Mouse (Mus musculus) layer of hippocampus, postnatal 14 days (tissue): ENCODE measurements around the gene 2200002D01Rik. TPM values are rescaled to one million over a fixed set of nuclear protein-coding genes. Genes with fewer than 3 reads are reported as not detected.

Experiments used
- DNase-seq, 2 experiments: peaks; one replicate each; pipeline ENCODE4 v3.0.0; 2021 to 2022; ENCODE audit warnings: low spot score in 2 of 2, mixed read lengths in 1 of 2
- long read RNA-seq, 2 experiments: library from polyadenylated mRNA; stranded (forward); transcript quantifications; one replicate each; pipeline ENCODE4 v2.0.0; 2021
- total RNA-seq, 2 experiments: library from RNA; stranded (reverse); gene quantifications; 2 replicates each; pipeline ENCODE4 v1.2.3; 2021

Gene 2200002D01Rik
- total RNA-seq, result not detected
- long read RNA-seq, experiment 1, result 0 reads
- long read RNA-seq, experiment 2, partial matches to known transcripts, result 0 of 1 reads
- long read RNA-seq, experiment 2, other reads (novel, unspliced or antisense), result 0 of 1 reads

- no peak for DNase-seq
Observed at GRCm38 (mm10) chr7:29248261-29248841, at the start of gene 2200002D01Rik. Gene 2200002D01Rik (minus strand): TSS chr7:29248466.

DNA sequence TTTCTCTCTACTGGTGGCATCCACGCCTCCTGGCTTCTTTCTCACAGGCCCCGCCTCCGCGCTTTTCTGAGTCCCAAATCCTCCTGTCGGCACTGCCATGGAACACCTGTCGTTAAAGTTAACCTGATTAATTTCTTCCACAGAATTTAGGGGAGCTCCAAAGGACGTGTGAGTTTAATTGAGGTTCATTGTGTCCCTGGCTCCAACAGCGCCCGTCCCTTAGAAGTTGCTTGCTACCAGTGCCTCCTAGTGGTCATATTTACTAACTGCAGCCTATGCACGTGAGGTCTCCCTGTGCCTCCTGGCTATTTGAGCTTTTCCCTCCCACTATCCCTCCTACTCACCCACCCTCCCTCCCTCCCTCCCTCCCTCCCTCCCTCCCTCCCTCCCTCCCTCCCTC lies 48.7 kb upstream of the 2200002D01Rik start:
- DNase-seq, result peak in 1 of 2 experiments; percentile 71

DNA sequence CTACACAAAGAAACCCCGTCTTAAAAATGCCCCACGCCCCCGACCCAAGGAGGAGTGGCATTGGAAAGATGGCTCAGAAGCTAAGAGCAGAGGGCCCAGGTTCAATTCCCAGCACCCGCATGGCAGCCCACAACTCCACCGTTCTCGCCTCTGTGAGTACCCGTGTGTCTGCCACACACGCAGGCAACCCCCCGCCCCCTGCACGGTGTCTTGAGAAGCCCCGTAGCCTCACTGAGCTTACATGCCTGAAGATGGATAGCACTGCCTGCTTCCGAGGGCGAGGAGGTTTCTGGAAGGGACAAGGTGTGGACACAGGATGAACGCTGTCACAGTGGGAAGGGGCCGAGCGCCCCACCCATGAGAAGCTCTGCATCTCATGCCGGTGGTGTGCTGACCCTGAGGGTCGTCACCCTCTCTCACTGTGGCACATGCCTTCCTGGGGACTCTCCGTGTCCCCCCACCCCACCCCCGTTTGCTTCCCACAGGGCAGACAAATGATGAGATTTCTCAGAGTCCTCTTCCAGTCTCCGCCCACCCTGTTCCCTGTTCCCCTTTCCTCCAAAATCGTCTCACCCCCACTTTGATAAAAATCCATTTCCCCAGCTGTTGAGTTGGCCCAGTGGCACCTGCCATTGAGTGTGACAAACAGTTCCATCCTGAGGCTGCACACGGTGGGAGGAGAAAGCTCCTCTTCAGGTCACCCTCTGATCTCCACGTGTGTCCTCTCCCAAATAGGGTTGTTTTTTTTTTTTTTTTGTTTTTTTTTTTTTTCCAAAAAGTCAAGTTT lies 47.8 kb upstream of the 2200002D01Rik start:
- DNase-seq, result no peak

GRCm38 (mm10) chr7:29294111-29294761 lies 46.0 kb upstream of the 2200002D01Rik start:
- DNase-seq, result no peak

GRCm38 (mm10) chr7:29293131-29294065 lies 45.1 kb upstream of the 2200002D01Rik start:
- DNase-seq, result no peak

DNA sequence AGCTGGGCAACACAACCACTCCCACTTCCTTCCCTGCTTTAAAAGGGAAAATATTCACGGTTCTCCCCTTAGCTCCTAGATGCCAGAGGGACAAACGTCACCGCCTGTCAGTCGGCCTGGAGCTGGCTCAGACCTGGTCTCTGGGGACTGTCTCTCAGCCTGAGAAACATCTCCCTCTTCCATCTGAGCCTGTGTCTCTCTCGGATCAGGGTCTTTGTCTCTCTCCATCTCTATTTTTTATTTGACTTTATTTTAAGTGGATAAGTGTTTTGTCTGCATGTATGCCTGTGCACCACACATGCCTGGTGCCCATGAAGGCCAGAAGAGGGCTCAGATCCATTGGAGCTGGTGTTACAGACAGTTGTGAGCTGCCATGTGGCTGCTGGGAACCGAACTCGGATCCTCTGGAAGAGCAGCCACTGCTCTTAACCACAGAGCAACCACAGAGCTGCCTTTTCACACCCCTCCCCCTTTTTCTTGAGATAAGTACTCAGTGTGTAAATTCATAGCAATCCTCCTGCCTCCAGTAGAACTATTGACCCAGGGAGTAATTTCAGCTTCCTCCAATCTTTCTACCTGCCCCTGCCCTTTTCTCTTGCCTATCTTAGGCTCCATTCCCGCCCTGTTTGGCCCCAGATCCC lies 44.3 kb upstream of the 2200002D01Rik start:
- DNase-seq, result no peak

- DNase-seq, result no peak
Observed at GRCm38 (mm10) chr7:29291616-29292457, 43.6 kb upstream of the 2200002D01Rik start.

GRCm38 (mm10) chr7:29290691-29291485 lies 42.6 kb upstream of the 2200002D01Rik start:
- DNase-seq, result no peak

GRCm38 (mm10) chr7:29289856-29290255 lies 41.6 kb upstream of the 2200002D01Rik start:
- no peak for DNase-seq

DNA sequence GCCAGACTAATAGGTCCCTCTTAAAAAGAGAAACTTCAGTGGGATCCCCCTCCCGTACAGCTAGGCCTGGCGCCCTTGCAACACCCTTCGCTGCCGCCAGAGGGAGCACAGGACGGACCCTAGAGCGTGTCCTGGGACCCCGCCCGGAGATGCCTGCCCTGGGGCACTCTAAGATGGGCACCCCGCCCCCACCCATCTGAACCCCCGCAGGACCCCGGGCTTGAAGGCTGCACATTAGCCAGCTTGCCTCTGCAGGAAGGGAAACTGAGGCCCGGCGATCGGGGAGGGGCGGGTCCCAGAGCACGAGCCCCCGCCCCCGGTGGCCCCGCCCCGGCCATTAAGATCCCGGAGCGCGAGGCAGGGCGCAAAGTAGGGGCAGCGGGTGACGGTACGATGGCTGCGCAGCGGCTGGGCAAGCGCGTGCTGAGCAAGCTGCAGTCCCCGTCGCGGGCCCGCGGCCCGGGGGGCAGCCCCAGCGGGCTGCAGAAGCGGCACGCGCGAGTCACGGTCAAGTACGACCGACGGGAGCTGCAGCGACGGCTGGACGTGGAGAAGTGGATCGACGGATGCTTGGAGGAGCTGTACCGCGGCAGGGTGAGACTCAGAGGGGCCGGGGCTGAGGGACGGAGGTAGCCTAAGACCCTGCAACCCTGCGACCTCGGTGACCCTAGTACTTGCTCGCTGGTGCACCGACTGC lies 40.8 kb upstream of the 2200002D01Rik start, which contains the start of gene Ppp1r14a:
Gene Ppp1r14a, plus strand, starts transcription at position 367 of the 697 bp plus-strand sequence.
- DNase-seq, result peak in 1 of 2 experiments; percentile 42

- no peak for DNase-seq
Observed at GRCm38 (mm10) chr7:29288079-29288478, 39.8 kb upstream of the 2200002D01Rik start.

GRCm38 (mm10) chr7:29287481-29287880 lies 39.2 kb upstream of the 2200002D01Rik start:
- no peak for DNase-seq

GRCm38 (mm10) chr7:29284523-29284922 lies 36.3 kb upstream of the 2200002D01Rik start:
- DNase-seq, result no peak

DNA sequence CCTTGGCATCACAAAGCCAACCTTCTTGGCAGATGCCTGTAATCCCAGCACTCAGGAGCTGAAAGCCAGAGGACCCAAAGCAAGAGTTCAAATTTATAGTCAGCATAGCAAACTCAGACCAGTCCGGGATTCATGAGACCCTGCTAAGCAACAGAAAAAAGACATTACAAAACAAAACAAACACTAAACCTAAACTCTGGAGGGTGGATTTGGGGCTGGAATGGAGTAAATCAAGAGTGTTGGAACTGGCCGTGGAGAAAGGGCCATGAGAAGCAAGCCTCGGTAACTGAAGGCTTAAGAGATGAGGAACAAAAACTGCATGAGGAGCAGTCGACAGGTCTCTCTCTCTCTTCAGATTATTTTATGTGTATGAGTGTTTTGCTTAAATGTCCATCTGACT lies 35.6 kb upstream of the 2200002D01Rik start:
- no peak for DNase-seq

DNA sequence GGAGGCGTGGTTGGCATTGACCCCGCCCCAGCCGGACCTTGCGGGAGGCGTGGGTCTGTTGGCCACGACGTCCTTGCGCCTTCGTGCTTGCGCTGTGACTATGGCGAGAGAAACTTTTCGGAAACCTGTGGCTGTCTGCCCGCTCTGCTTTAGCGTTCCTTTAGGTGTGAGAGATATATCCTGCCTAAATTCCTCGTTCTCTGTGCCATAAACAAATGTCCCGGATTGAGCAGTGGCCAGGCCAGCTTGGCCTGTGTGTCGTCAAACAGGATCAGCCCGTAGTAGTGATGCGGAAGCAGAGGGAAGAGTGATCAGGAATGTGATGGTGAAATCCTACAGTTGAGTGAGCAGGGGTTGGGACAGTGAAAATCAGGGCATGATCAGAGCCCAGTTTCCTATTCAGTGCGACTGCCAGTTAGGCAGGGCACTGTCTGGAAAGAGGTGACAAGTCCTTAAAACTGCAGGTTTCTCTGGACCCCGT lies 33.8 kb upstream of the 2200002D01Rik start:
- DNase-seq, result no peak

GRCm38 (mm10) chr7:29281201-29282073 lies 33.2 kb upstream of the 2200002D01Rik start, which contains the start of gene Spint2:
Gene Spint2 (minus strand): TSS chr7:29281912.
- no peak for DNase-seq

GRCm38 (mm10) chr7:29280801-29281200 lies 32.5 kb upstream of the 2200002D01Rik start:
- DNase-seq, result no peak
